In genomic region chr11:65461044-65461443, GRCm38 (mm10) we compare ENCODE assay signal across 20 mouse cellular contexts.
DNase-seq lines count a peak whose midpoint lies in the region; ATAC-seq and TF ChIP-seq lines count a peak whose summit lies in the region.
"Had no signal": no experiment of that assay in that cellular context is flagged by ENCODE, and none has a peak within 500 bp of the region (broad histone marks: within the 10 kb centered on the region; RNA-seq: fewer than 3 reads in every experiment).

No protein-coding gene starts in this region.

- no peak overlapping the region for H3K27ac ChIP-seq in embryonic facial prominence, embryonic 14.5 days (replicated peaks; ENCODE audit: low read depth, low read length)
- H3K27ac ChIP-seq in embryonic facial prominence, embryonic 10.5 days (replicated peaks): no peak overlapping the region
- H3K27ac ChIP-seq in heart, postnatal 0 days (ENCODE audit: low read depth): no peak overlapping the region
- peak overlapping the region; percentile 47; the same call in 1 of the 2 replicates for H3K27ac ChIP-seq in lung, embryonic 16.5 days (ENCODE audit: low read length)
- H3K27ac ChIP-seq: embryonic facial prominence, embryonic 12.5 days; gastrocnemius, adult 2 months; hindbrain, embryonic 14.5 days; limb, embryonic 15.5 days; liver, embryonic 15.5 days had no signal

- no peak overlapping the region for H3K4me2 ChIP-seq in embryonic facial prominence, embryonic 14.5 days (ENCODE audit: low read depth, low read length)
- no peak overlapping the region for H3K4me2 ChIP-seq in heart, postnatal 0 days (ENCODE audit: low read depth, low read length)
- H3K4me2 ChIP-seq in lung, embryonic 16.5 days (ENCODE audit: low read depth, low read length): no peak overlapping the region
- H3K4me2 ChIP-seq: embryonic facial prominence, embryonic 12.5 days; hindbrain, embryonic 14.5 days; limb, embryonic 15.5 days; liver, embryonic 15.5 days; midbrain, embryonic 11.5 days had no signal

- no peaks in the 10 kb centered on the region for H3K27me3 ChIP-seq in embryonic facial prominence, embryonic 14.5 days (replicated peaks; ENCODE audit: control insufficient read depth, insufficient read depth, low read length)
- no peaks in the 10 kb centered on the region for H3K27me3 ChIP-seq in embryonic facial prominence, embryonic 10.5 days (replicated peaks; ENCODE audit: low read depth, poor library complexity, severe bottlenecking)
- H3K27me3 ChIP-seq in heart, postnatal 0 days (ENCODE audit: control insufficient read depth, insufficient read depth, low read length): no peaks in the 10 kb centered on the region
- no peaks in the 10 kb centered on the region for H3K27me3 ChIP-seq in lung, embryonic 16.5 days (ENCODE audit: control insufficient read depth, insufficient read depth, low read depth, low read length)
- H3K27me3 ChIP-seq: embryonic facial prominence, embryonic 12.5 days; limb, embryonic 15.5 days; liver, embryonic 15.5 days had no signal

- no peak overlapping the region for H3K9ac ChIP-seq in embryonic facial prominence, embryonic 14.5 days (ENCODE audit: low read depth, low read length)
- no peak overlapping the region for H3K9ac ChIP-seq in heart, postnatal 0 days (replicated peaks; ENCODE audit: low read depth, low read length)
- no peak overlapping the region for H3K9ac ChIP-seq in lung, embryonic 16.5 days (ENCODE audit: low read length)
- H3K9ac ChIP-seq: embryonic facial prominence, embryonic 12.5 days; hindbrain, embryonic 14.5 days; limb, embryonic 15.5 days; liver, embryonic 15.5 days had no signal

- no peak overlapping the region for H3K4me3 ChIP-seq in embryonic facial prominence, embryonic 14.5 days (ENCODE audit: low read depth, low read length)
- no peak overlapping the region for H3K4me3 ChIP-seq in embryonic facial prominence, embryonic 10.5 days
- no peak overlapping the region for H3K4me3 ChIP-seq in heart, postnatal 0 days (ENCODE audit: low read depth, low read length)
- no peak overlapping the region for H3K4me3 ChIP-seq in lung, embryonic 16.5 days (ENCODE audit: low read length)
- no peak overlapping the region for H3K4me3 ChIP-seq in lung, adult 2 months (replicated peaks; ENCODE audit: extremely low read depth, low read depth, low read length)
- H3K4me3 ChIP-seq: embryonic facial prominence, embryonic 12.5 days; gastrocnemius, adult 2 months; limb, embryonic 15.5 days; liver, embryonic 15.5 days had no signal

- WGBS in embryonic facial prominence, embryonic 14.5 days: 43% methylated on average over 4 of the region's 4 CpGs
- WGBS in embryonic facial prominence, embryonic 10.5 days: 80% methylated on average over 4 of the region's 4 CpGs
- 29% methylated on average over 4 of the region's 4 CpGs for WGBS in heart, postnatal 0 days
- 25% methylated on average over 4 of the region's 4 CpGs for WGBS in lung, embryonic 16.5 days
- 38% methylated on average over 4 of the region's 4 CpGs for WGBS in lung, adult 2 months

- TF ChIP-seq EP300 in heart, postnatal 0 days (IDR thresholded peaks at IDR 0.05; ENCODE audit: low read depth): no peak

- TF ChIP-seq POLR2A in lung, adult 2 months (IDR thresholded peaks at IDR 0.05; ENCODE audit: borderline replicate concordance, extremely low read depth, low read depth, low read length): no peak

- no peak for TF ChIP-seq CTCF in heart, postnatal 0 days (IDR thresholded peaks at IDR 0.05; ENCODE audit: low read depth)
- TF ChIP-seq CTCF in lung, adult 2 months (IDR thresholded peaks at IDR 0.05; ENCODE audit: insufficient read depth, low read length): no peak

- ATAC-seq in embryonic facial prominence, embryonic 14.5 days (ENCODE audit: low read depth): no peak
- 0 out of 2 replicates have a peak, but pooled peaks have one; percentile 14 for ATAC-seq in heart, postnatal 0 days (ENCODE audit: insufficient read depth, low read depth)
- ATAC-seq in lung, embryonic 16.5 days (ENCODE audit: low read depth): peak; percentile 84

- H3K9me3 ChIP-seq in embryonic facial prominence, embryonic 14.5 days (ENCODE audit: control insufficient read depth, low read length): no peaks in the 10 kb centered on the region
- no peaks in the 10 kb centered on the region for H3K9me3 ChIP-seq in embryonic facial prominence, embryonic 10.5 days
- H3K9me3 ChIP-seq in heart, postnatal 0 days (replicated peaks; ENCODE audit: control insufficient read depth, low read length): no peaks in the 10 kb centered on the region
- no peaks in the 10 kb centered on the region for H3K9me3 ChIP-seq in lung, embryonic 16.5 days (ENCODE audit: control insufficient read depth, low read length)
- H3K9me3 ChIP-seq: embryonic facial prominence, embryonic 12.5 days; G1E; limb, embryonic 15.5 days; liver, embryonic 15.5 days had no signal

- DNase-seq in embryonic facial prominence, embryonic 14.5 days (ENCODE audit: low spot score): peak; percentile 45
- DNase-seq in embryonic facial prominence, embryonic 10.5 days (ENCODE audit: low spot score): no peak
- DNase-seq in heart, postnatal 0 days (ENCODE audit: low spot score): peak; percentile 43
- no peak for DNase-seq in heart, postnatal 10 days
- no peak for DNase-seq in lung, adult 2 months
- DNase-seq in telencephalon, adult 2 months (ENCODE audit: low read depth, low spot score): peak; percentile 26
- no peak for DNase-seq in cerebellum, postnatal 36 days
- DNase-seq: cerebellum, adult 9-10 months; gastrocnemius, adult 2 months; kidney, adult 11 months; kidney, postnatal 10 days; right cerebral cortex, postnatal 4 days; thymus, postnatal 36 days had no signal

- peaks cover 6% of the 10 kb centered on the region; the same call in 1 of the 2 replicates for H3K4me1 ChIP-seq in embryonic facial prominence, embryonic 14.5 days (ENCODE audit: control insufficient read depth, insufficient read depth, low read length)
- H3K4me1 ChIP-seq in embryonic facial prominence, embryonic 10.5 days: no peaks in the 10 kb centered on the region
- no peaks in the 10 kb centered on the region for H3K4me1 ChIP-seq in heart, postnatal 0 days (ENCODE audit: control insufficient read depth, insufficient read depth)
- peaks cover 11% of the 10 kb centered on the region; the same call in 1 of the 2 replicates for H3K4me1 ChIP-seq in lung, embryonic 16.5 days (replicated peaks; ENCODE audit: control insufficient read depth, insufficient read depth, low read length)
- no peaks in the 10 kb centered on the region for H3K4me1 ChIP-seq in lung, adult 2 months (ENCODE audit: control insufficient read depth, insufficient read depth, low read length)
- H3K4me1 ChIP-seq: embryonic facial prominence, embryonic 12.5 days; limb, embryonic 15.5 days; liver, embryonic 15.5 days had no signal

- intact Hi-C loops in heart, postnatal 10 days (cut with DNase I): no loop called here

- H3K36me3 ChIP-seq in embryonic facial prominence, embryonic 14.5 days (ENCODE audit: control insufficient read depth, insufficient read depth, low read length): no peaks in the 10 kb centered on the region
- no peaks in the 10 kb centered on the region for H3K36me3 ChIP-seq in embryonic facial prominence, embryonic 10.5 days (replicated peaks)
- H3K36me3 ChIP-seq in heart, postnatal 0 days (replicated peaks; ENCODE audit: control insufficient read depth, insufficient read depth, low read length): no peaks in the 10 kb centered on the region
- H3K36me3 ChIP-seq in lung, embryonic 16.5 days (ENCODE audit: control insufficient read depth, insufficient read depth, low read length): no peaks in the 10 kb centered on the region
- H3K36me3 ChIP-seq: embryonic facial prominence, embryonic 12.5 days; G1E; limb, embryonic 15.5 days; liver, embryonic 15.5 days had no signal

Comparison
In these comparisons a context has a peak if more than half of its experiments do, and no peak if none do; other contexts are left out.
1. DNase-seq: peak in embryonic facial prominence, embryonic 14.5 days (single experiment), heart, postnatal 0 days (single experiment) and telencephalon, adult 2 months (single experiment); none in embryonic facial prominence, embryonic 10.5 days (single experiment), heart, postnatal 10 days (0 of 2), lung, adult 2 months (single experiment) and cerebellum, postnatal 36 days (0 of 2).